Mouse (Mus musculus): ENCODE results near the gene Gm364. TPM values are rescaled to one million over a fixed set of nuclear protein-coding genes. Genes with fewer than 3 reads are reported as not detected.

Gene Gm364
- polyA plus RNA-seq, 1 experiment from 2014 or later: not detected

GRCm38 (mm10) chrX:57521117-57522095, 112.5 kb downstream of the Gm364 start:
- no peak overlapping the region for H3K27ac ChIP-seq (ENCODE audit: low read length)
- H3K4me2 ChIP-seq (ENCODE audit: low read depth, low read length): no peak overlapping the region
- ATAC-seq (ENCODE audit: low read depth): no peak
- no peaks in the 10 kb centered on the region for H3K9me3 ChIP-seq (replicated peaks; ENCODE audit: control insufficient read depth, low read length)
- H3K36me3 ChIP-seq (ENCODE audit: control insufficient read depth, insufficient read depth): no peaks in the 10 kb centered on the region
- H3K27me3 ChIP-seq (ENCODE audit: control insufficient read depth, insufficient read depth, low read depth, low read length): no peaks in the 10 kb centered on the region
- no peaks in the 10 kb centered on the region for H3K4me1 ChIP-seq (ENCODE audit: control insufficient read depth, low read depth, low read length)
- 31% methylated on average over 28 of the region's 28 CpGs for WGBS (ENCODE audit: insufficient replicate concordance)
- no peak overlapping the region for H3K4me3 ChIP-seq (ENCODE audit: low read depth, low read length)
- no peak overlapping the region for H3K9ac ChIP-seq (ENCODE audit: low read depth, low read length)

Other genes with a start within 250 kb of the Gm364 start
- not detected in 2 replicates for gene Cd40lg, start 197.0 kb upstream of the Gm364 start, polyA plus RNA-seq (2015; fragmentation: Nextera tagmentation; extraction: Ambion mirVana)
- gene Arhgef6, start 70.4 kb upstream of the Gm364 start, polyA plus RNA-seq (2015; fragmentation: Nextera tagmentation; extraction: Ambion mirVana): 5.8 and 5.9 TPM in 2 replicates
- 25.1 and 26.2 TPM in 2 replicates for gene Rbmx, start 16.1 kb upstream of the Gm364 start, polyA plus RNA-seq (2015; fragmentation: Nextera tagmentation; extraction: Ambion mirVana)
- gene Gpr101, start 94.6 kb downstream of the Gm364 start, polyA plus RNA-seq (2015; fragmentation: Nextera tagmentation; extraction: Ambion mirVana): not detected in 2 replicates